ENCODE assay signal across 37 mouse cellular contexts in genomic region chr11:100315439-100315838, GRCm38 (mm10). TPM values are rescaled to one million over a fixed set of nuclear protein-coding genes. Genes with fewer than 3 reads are reported as not detected.
"Had no signal": no experiment of that assay in that cellular context is flagged by ENCODE, and none has a peak within 500 bp of the region (broad histone marks: within the 10 kb centered on the region; RNA-seq: fewer than 3 reads in every experiment).

No protein-coding gene starts in this region.

- H3K9me3 ChIP-seq: heart, embryonic 10.5 days; heart, embryonic 12.5 days; hindbrain, embryonic 10.5 days; hindbrain, embryonic 13.5 days; intestine, embryonic 15.5 days; limb, embryonic 10.5 days; limb, embryonic 12.5 days; liver, embryonic 13.5 days had no signal

- ATAC-seq: hindbrain, embryonic 16.5 days; inflammation-experienced regulatory T-cells, adult 6 months; intestine, embryonic 15.5 days; intestine, postnatal 0 days had no signal

- DNase-seq: gastrocnemius, postnatal 14 days; heart, adult 18-20 months; heart, postnatal 10 days; heart, postnatal 4 days; kidney, adult 18-20 months; kidney, adult 8-10 months; kidney, postnatal 10 days; kidney, postnatal 25 days; kidney, postnatal 4 days; liver, embryonic 13.5 days had no signal

- H3K4me1 ChIP-seq: intestine, embryonic 15.5 days; limb, embryonic 12.5 days had no signal

- H3K36me3 ChIP-seq: hindbrain, embryonic 13.5 days; intestine, embryonic 15.5 days; limb, embryonic 12.5 days had no signal

- H3K4me2 ChIP-seq: heart, embryonic 12.5 days; hindbrain, embryonic 13.5 days; intestine, embryonic 15.5 days; limb, embryonic 12.5 days; liver, embryonic 13.5 days had no signal

- H3K4me3 ChIP-seq: heart, embryonic 10.5 days; heart, embryonic 12.5 days; hindbrain, embryonic 10.5 days; hindbrain, embryonic 13.5 days; intestine, embryonic 15.5 days; layer of hippocampus, adult 2 months; left cerebral cortex, adult 2 months; limb, embryonic 10.5 days; limb, embryonic 12.5 days; liver, embryonic 13.5 days had no signal

- H3K27me3 ChIP-seq: heart, embryonic 12.5 days; hindbrain, embryonic 13.5 days; intestine, embryonic 15.5 days; limb, embryonic 12.5 days; liver, embryonic 13.5 days had no signal

- H3K27ac ChIP-seq: heart, embryonic 10.5 days; hindbrain, embryonic 13.5 days; intestine, embryonic 15.5 days; layer of hippocampus, adult 2 months; left cerebral cortex, adult 2 months; limb, embryonic 10.5 days; limb, embryonic 12.5 days; liver, embryonic 13.5 days had no signal

- H3K9ac ChIP-seq: heart, embryonic 12.5 days; intestine, embryonic 15.5 days; limb, embryonic 12.5 days; liver, embryonic 13.5 days had no signal

RNA-seq across cellular contexts. Expression of gene Gast, which starts 18.8 kb away (rescaled TPM):
- total RNA-seq: gastrocnemius, adult 18-20 months; gastrocnemius, adult 8-10 months; gastrocnemius, postnatal 14 days; gastrocnemius, postnatal 4 days; granulocyte monocyte progenitor cell, adult 5-6 weeks; heart, adult 18-20 months; heart, adult 8-10 months; heart, postnatal 10 days; heart, postnatal 25 days; heart, postnatal 4 days; layer of hippocampus, adult 2 months; layer of hippocampus, postnatal 10 days; layer of hippocampus, postnatal 25 days; left cerebral cortex, adult 2 months; left cerebral cortex, postnatal 14 days; left cerebral cortex, postnatal 36 days had no signal
- polyA plus RNA-seq: frontal cortex, adult 2 months; heart, embryonic 10.5 days; heart, embryonic 12.5 days; heart, embryonic 14.5 days; heart, embryonic 16.5 days; hindbrain, embryonic 16.5 days; inflammation-experienced regulatory T-cells, adult 6 months; kidney, embryonic 14.5 days; kidney, embryonic 16.5 days; limb, embryonic 10.5 days; limb, embryonic 12.5 days; liver, embryonic 13.5 days had no signal

RNA-seq across cellular contexts. Expression of gene Hap1, which starts 40.5 kb away (rescaled TPM):
- total RNA-seq: granulocyte monocyte progenitor cell, adult 5-6 weeks had no signal

RNA-seq across cellular contexts. Expression of gene Krt42, which starts 45.8 kb away (rescaled TPM):
- total RNA-seq: gastrocnemius, adult 18-20 months; gastrocnemius, adult 8-10 months; gastrocnemius, postnatal 14 days; gastrocnemius, postnatal 4 days; granulocyte monocyte progenitor cell, adult 5-6 weeks; heart, adult 18-20 months; heart, adult 8-10 months; heart, postnatal 10 days; heart, postnatal 25 days; heart, postnatal 4 days; layer of hippocampus, adult 2 months; layer of hippocampus, postnatal 10 days; layer of hippocampus, postnatal 25 days; left cerebral cortex, adult 2 months; left cerebral cortex, postnatal 14 days; left cerebral cortex, postnatal 36 days had no signal
- polyA plus RNA-seq: heart, embryonic 10.5 days; heart, embryonic 12.5 days; heart, embryonic 14.5 days; heart, embryonic 16.5 days; hindbrain, embryonic 10.5 days; hindbrain, embryonic 13.5 days; hindbrain, embryonic 16.5 days; inflammation-experienced regulatory T-cells, adult 6 months; intestine, embryonic 15.5 days; kidney, embryonic 14.5 days; kidney, embryonic 16.5 days; limb, embryonic 10.5 days; limb, embryonic 12.5 days; liver, embryonic 13.5 days had no signal

RNA-seq across cellular contexts. Expression of gene Krt17, which starts 54.6 kb away (rescaled TPM):
- total RNA-seq: gastrocnemius, adult 8-10 months; gastrocnemius, postnatal 14 days; granulocyte monocyte progenitor cell, adult 5-6 weeks; heart, adult 8-10 months; heart, postnatal 10 days; heart, postnatal 25 days; layer of hippocampus, adult 2 months; layer of hippocampus, postnatal 10 days; layer of hippocampus, postnatal 25 days; left cerebral cortex, adult 2 months; left cerebral cortex, postnatal 14 days; left cerebral cortex, postnatal 36 days had no signal
